Mouse (Mus musculus) lung, postnatal 0 days (tissue): ENCODE results near the gene Hsd17b11. TPM values are rescaled to one million over a fixed set of nuclear protein-coding genes. Genes with fewer than 3 reads are reported as not detected.

Experiments used
- ATAC-seq: fragments of 200-750 bp; cut with Nextera tagmentation; 2 replicates; pipeline ENCODE4 v1.8.0; 2017; ENCODE audit warnings: moderate library complexity
- DNase-seq: peaks from one replicate; pipeline ENCODE4 v3.0.0-alpha.2; 2016; ENCODE audit warnings: low spot score
- H3K27ac ChIP-seq: fragments of 300-500 bp; sonication (generic); 2 replicates; pipeline ENCODE4 v1.5.1; 2014; ENCODE audit warnings: antibody characterized with exemption, mild to moderate bottlenecking, low read length, mixed read lengths
- H3K27me3 ChIP-seq: fragments of 300-500 bp; sonication (generic); replicated peaks from 2 replicates; pipeline ENCODE4 v1.6.1; 2014; ENCODE audit warnings: low read length, mixed read lengths; ENCODE audit not compliant: insufficient read depth
- H3K36me3 ChIP-seq: fragments of 300-500 bp; sonication (generic); 2 replicates; pipeline ENCODE4 v1.6.1; 2014; ENCODE audit warnings: low read length, mixed read lengths; ENCODE audit not compliant: insufficient read depth
- H3K4me1 ChIP-seq: fragments of 300-500 bp; sonication (generic); 2 replicates; pipeline ENCODE4 v1.6.1; 2014; ENCODE audit warnings: antibody characterized with exemption, low read depth, low read length, mixed read lengths; ENCODE audit not compliant: insufficient read depth
- H3K4me2 ChIP-seq: fragments of 300-500 bp; sonication (generic); replicated peaks from 2 replicates; pipeline ENCODE4 v1.6.1; 2014; ENCODE audit warnings: low read depth, mild to moderate bottlenecking, low read length, moderate library complexity, mixed read lengths
- H3K4me3 ChIP-seq: fragments of 300-500 bp; sonication (generic); 2 replicates; pipeline ENCODE4 v1.5.1; 2014; ENCODE audit warnings: low read depth, low read length
- H3K9ac ChIP-seq: fragments of 300-500 bp; sonication (generic); replicated peaks from 2 replicates; pipeline ENCODE4 v1.6.1; 2014; ENCODE audit warnings: low read depth, mild to moderate bottlenecking
- H3K9me3 ChIP-seq: fragments of 300-500 bp; sonication (generic); 2 replicates; pipeline ENCODE4 v1.6.1; 2016; ENCODE audit warnings: low read length, mixed read lengths
- CTCF ChIP-seq: IDR thresholded peaks from 2 replicates; pipeline ENCODE4 v1.5.1; 2016; ENCODE audit warnings: antibody characterized with exemption, mild to moderate bottlenecking
- EP300 ChIP-seq: IDR thresholded peaks from 2 replicates; pipeline ENCODE4 v1.6.1; 2016; ENCODE audit warnings: antibody characterized with exemption, mild to moderate bottlenecking, control low read depth
- WGBS: fragments of 180-500 bp; shearing (Covaris S2); extraction: QIAGEN DNeasy Blood & Tissue Kit; methylation state at CpG from one replicate; pipeline ENCODE4 v1.1.7; 2014; 5-methylcytosine and 5-hydroxymethylcytosine counted together
- polyA plus RNA-seq: library from polyadenylated mRNA; unstranded; fragments of >200 nt; fragmentation: Nextera tagmentation; extraction: Ambion mirVana; gene quantifications from 2 replicates; pipeline ENCODE4 v1.2.1, GENCODE M21; 2015

The Hsd17b11 gene
- polyA plus RNA-seq, 1 experiment from 2014 or later, result 17.8 TPM

DNA sequence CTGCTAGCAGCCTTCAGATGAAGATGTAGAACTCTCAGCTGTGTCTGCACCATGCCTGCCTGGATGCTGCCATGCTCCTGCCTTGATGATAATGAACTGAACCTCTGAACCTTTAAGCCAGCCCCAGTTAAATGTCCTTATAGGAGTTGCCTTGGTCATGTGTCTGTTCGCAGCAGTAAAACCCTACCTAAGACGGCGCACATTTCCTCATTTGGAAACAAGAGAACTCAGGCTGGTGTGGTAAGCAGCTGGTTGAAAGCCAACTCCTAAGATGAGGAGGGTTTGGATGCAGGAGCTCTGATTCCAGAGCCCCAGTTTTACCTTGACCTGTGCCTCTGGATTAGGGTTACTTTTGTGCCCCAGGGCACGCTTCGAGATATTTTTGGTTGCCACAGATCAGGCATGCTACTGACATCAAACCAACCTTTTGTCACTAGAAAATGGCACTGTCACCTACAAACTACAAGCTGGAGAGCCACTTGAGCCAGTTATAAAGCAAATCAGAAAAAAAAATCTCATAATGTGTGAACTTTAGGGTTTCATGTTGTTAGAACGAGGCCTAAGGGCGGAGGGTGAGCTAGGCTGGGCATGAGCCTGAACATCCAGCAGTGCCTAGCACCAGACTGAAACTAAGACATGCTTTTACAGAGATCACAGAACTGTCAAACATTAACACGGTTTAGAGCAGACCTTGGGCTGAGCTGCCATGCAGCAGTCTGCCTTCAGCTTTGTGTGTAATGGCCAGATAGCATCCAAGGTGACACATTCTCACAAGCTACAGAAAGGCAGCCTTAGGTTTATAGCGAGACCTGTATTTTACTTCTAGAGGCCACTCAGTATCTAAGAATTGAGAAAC, 40.8 kb downstream of the Hsd17b11 start:
- no peaks in the 10 kb centered on the region for H3K27me3 ChIP-seq
- H3K4me1 ChIP-seq, result no peaks in the 10 kb centered on the region
- no peaks in the 10 kb centered on the region for H3K9me3 ChIP-seq
- no peak overlapping the region for H3K4me3 ChIP-seq
- no peak for TF ChIP-seq CTCF
- no peak for TF ChIP-seq EP300
- H3K27ac ChIP-seq, result no peak overlapping the region
- no peaks in the 10 kb centered on the region for H3K36me3 ChIP-seq
- DNase-seq (no peak), ATAC-seq (no peak)
- 82% methylated on average over 9 of the region's 9 CpGs for WGBS
- H3K9ac ChIP-seq, result no peak overlapping the region
- H3K4me2 ChIP-seq, result no peak overlapping the region

GRCm38 (mm10) chr5:103977907-103978570, 43.7 kb downstream of the Hsd17b11 start:
- DNase-seq (no peak), ATAC-seq (no peak)
- Histone ChIP-seq H3K27me3 (no peaks in the 10 kb centered on the region), H3K4me3 (no peak overlapping the region), H3K9me3 (no peaks in the 10 kb centered on the region), H3K27ac (no peak overlapping the region), H3K4me1 (no peaks in the 10 kb centered on the region), H3K9ac (no peak overlapping the region), H3K36me3 (no peaks in the 10 kb centered on the region), H3K4me2 (no peak overlapping the region)
- no peak for TF ChIP-seq EP300
- no peak for TF ChIP-seq CTCF
- 85% methylated on average over 7 of the region's 7 CpGs for WGBS

- no peak within 1 kb of the TSS for H3K4me3 ChIP-seq
- WGBS, result 68% methylated on average over 4 of the region's 4 CpGs
- H3K4me2 ChIP-seq, result no peak within 1 kb of the TSS
- H3K36me3 ChIP-seq, result no peaks in the 10 kb centered on the region
- no peaks in the 10 kb centered on the region for H3K4me1 ChIP-seq
- TF ChIP-seq CTCF (no peak), EP300 (no peak)
- no peak for DNase-seq
- H3K9me3 ChIP-seq, result no peaks in the 10 kb centered on the region
- no peaks in the 10 kb centered on the region for H3K27me3 ChIP-seq
- no peak within 1 kb of the TSS for H3K27ac ChIP-seq
- ATAC-seq, result no peak
- H3K9ac ChIP-seq, result no peak within 1 kb of the TSS
These were observed 44.4 kb downstream of the Hsd17b11 start, which contains the start of gene Hsd17b13 for GRCm38 (mm10) chr5:103977297-103977696. TSS of gene Hsd17b13 (minus strand) at chr5:103977410.

GRCm38 (mm10) chr5:103975736-103976135, 46.0 kb downstream of the Hsd17b11 start:
- TF ChIP-seq EP300, result no peak
- no peak for TF ChIP-seq CTCF
- Histone ChIP-seq H3K4me1 (no peaks in the 10 kb centered on the region), H3K4me2 (no peak overlapping the region), H3K36me3 (no peaks in the 10 kb centered on the region), H3K4me3 (no peak overlapping the region), H3K9me3 (no peaks in the 10 kb centered on the region), H3K27ac (no peak overlapping the region), H3K9ac (no peak overlapping the region), H3K27me3 (no peaks in the 10 kb centered on the region)
- DNase-seq (no peak), ATAC-seq (no peak)
- 58% methylated on average over 7 of the region's 7 CpGs for WGBS

GRCm38 (mm10) chr5:103972801-103973200, 48.9 kb downstream of the Hsd17b11 start:
- 58% methylated on average over 13 of the region's 13 CpGs for WGBS
- Histone ChIP-seq H3K9ac (no peak overlapping the region), H3K9me3 (no peaks in the 10 kb centered on the region), H3K4me3 (no peak overlapping the region; the same call in 1 of the 2 replicates), H3K4me1 (no peaks in the 10 kb centered on the region), H3K36me3 (no peaks in the 10 kb centered on the region), H3K27ac (no peak overlapping the region), H3K27me3 (no peaks in the 10 kb centered on the region), H3K4me2 (peak overlapping the region; percentile 36)
- ATAC-seq (no peak), DNase-seq (no peak)
- TF ChIP-seq EP300, result no peak
- no peak for TF ChIP-seq CTCF

DNA sequence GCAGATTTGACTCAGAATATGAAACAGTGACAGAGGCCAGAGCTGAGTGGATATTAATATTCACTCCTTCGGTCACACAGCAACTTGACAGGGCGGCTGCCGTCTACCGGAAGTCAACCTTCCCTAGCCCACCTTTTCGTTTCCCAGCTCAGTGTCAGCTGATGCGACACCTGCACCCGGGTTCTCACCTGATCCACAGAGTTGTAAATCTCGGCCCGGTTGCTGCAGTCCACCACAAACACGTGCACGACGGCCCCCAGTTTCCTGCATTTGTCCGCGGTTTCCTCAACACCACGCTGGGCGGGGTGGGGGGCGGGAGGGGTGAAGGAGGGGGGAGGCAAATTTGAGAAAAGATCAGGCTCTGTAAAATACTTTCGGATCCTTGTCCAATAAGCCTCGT, 49.3 kb downstream of the Hsd17b11 start:
- Histone ChIP-seq H3K36me3 (no peaks in the 10 kb centered on the region), H3K9ac (no peak overlapping the region), H3K27ac (no peak overlapping the region), H3K27me3 (no peaks in the 10 kb centered on the region), H3K4me1 (no peaks in the 10 kb centered on the region), H3K9me3 (no peaks in the 10 kb centered on the region), H3K4me2 (peak overlapping the region; percentile 36), H3K4me3 (no peak overlapping the region; the same call in 1 of the 2 replicates)
- 57% methylated on average over 18 of the region's 19 CpGs for WGBS
- DNase-seq (no peak), ATAC-seq (no peak)
- no peak for TF ChIP-seq CTCF
